Mouse (Mus musculus): ENCODE data around the gene Slit3.
A peak's percentile ranks its signal among the peaks of the same experiment; 100 is the strongest.

The Slit3 gene

GRCm38 (mm10) chr11:35546081-35546822, 425.2 kb downstream of the Slit3 start:
- DNase-seq = no peak

DNA sequence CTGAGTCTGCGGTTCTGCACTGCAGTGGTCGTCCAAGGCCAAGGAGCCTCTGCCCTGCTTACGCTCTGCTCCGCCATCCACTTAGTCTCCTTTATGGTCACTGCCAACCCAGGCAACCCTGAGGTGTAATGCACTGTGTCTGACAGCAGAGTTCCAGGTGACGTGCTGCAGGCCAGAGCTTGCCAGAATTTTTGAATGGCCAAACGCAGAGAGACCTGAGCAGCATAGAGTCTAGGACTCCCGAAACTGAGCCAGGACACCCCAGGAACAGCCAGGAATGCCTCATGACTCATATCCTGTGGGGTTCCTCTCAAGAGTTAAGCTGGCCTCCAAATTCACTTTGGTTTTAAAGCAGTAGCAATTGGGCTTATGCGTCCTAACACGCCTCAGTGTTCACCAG, 429.0 kb downstream of the Slit3 start:
- DNase-seq = no peak

GRCm38 (mm10) chr11:35556192-35556591, 435.2 kb downstream of the Slit3 start:
- no peak for DNase-seq

GRCm38 (mm10) chr11:35557476-35557875, 436.5 kb downstream of the Slit3 start:
- DNase-seq = no peak

DNA sequence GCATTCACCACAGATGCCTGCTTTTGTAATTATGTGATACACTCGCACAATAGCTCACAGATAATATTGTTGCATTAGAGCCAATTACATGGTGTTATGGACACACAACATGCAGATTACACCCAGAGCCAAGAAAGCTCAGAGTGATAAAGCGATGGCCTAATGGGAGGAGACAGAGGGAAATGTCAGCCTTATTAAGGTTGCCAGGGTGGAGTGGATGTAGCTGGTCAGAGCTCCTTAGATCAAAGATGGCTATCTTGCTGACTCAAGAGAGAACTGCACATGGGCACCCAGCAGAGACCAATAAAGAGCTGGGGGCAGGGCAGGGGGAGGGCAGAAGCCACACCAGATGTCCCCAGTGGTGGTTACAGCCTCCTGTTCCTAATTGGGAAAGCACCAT, 437.3 kb downstream of the Slit3 start:
- no peak for DNase-seq

- DNase-seq = no peak
These were observed 438.4 kb downstream of the Slit3 start for GRCm38 (mm10) chr11:35559386-35559785.

DNA sequence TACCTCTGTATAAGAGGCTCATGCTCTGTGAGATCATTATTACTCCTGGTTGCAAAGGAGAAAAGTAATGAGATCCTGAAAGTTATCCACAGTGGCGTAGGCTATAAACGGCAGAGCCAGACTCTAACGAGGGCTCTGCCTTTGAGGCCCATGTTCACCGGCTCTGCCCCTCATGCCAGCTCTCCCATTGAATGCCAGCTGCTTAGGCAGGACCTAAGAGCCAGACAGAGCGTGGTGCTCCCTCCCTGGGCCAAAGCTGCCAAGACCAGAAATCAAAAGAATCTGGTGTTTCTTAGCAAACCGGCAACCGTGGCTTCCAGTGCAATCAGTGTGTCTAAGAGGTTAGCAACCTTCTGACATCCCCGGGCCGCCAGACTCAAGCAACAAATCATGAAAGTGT, 440.7 kb downstream of the Slit3 start:
- no peak for DNase-seq

DNA sequence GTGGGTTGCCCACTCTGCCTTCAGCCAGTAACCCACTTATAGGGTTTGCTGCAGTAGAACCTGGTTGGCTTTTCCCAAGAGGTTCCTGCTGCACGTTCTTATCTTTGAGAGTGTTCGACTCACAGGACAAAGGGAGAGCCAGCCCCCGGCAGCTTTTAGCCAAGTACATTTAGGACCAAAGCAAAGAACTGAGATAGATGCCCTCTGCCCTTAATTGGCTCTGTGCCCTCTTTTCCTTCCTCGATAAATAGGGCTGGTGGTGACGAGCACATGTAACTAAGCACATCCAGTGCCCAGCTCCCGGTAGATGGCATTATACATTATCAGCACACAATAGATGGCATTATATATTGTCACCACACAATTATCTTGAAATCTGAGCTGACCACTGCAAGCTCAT, 444.3 kb downstream of the Slit3 start:
- DNase-seq = no peak

- DNase-seq = no peak
These were observed 445.7 kb downstream of the Slit3 start for GRCm38 (mm10) chr11:35566686-35567085.

DNA sequence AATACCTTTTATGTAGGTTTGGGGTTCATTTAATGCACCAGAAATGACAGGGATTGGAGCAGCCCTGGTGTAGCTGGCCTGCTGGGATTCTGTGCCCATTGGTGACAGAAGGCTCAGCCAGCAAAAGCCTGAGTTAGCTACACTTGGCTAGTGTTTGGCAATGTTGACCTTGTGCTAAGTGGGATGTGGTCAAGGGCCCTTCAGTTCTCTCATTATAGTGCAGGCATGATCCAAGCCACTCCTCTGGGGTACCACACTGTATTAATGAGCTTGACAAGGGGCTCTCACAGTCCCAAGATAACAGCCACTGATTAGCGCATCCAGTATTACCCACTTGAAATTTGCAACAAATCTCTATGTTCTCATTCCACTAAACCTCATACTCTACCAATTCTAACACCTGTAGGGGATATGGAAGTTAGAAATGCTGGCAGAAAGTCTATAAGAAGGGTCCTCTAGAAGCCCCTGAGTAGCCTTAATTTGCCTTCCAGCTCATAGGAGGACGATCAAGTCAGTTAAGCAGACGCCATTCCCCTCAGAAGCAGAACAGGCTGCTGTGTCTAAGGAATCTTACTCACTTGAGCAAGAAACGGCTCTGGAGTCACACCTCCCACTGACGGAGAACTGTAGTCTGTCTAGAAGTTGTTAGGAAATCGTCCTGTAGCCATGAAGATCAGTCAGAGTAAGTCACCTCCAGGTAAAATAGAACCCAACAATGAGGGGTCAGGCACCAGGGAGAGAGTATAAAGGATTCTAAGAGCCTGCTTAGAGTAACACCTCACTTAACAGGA, 448.3 kb downstream of the Slit3 start:
- no peak for DNase-seq

DNA sequence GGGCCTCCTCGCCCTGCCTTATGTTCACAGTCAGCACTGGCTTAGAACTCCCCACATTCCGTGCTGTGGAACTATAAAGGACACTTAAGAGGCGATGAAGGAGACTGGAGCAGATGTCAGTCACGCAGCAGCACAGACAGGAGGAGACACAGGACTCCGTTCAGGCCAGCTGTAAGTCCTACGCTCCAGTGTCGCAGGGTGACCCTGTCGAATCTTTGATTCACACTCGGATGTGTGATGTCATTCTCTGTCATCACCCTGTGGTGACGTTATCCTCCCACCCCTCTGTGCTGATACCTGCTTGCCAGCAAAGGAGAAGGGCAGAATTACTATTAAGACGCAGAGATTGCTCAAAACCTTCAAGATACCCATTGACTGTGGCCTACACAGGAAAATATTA, 448.9 kb downstream of the Slit3 start:
- no peak for DNase-seq

DNA sequence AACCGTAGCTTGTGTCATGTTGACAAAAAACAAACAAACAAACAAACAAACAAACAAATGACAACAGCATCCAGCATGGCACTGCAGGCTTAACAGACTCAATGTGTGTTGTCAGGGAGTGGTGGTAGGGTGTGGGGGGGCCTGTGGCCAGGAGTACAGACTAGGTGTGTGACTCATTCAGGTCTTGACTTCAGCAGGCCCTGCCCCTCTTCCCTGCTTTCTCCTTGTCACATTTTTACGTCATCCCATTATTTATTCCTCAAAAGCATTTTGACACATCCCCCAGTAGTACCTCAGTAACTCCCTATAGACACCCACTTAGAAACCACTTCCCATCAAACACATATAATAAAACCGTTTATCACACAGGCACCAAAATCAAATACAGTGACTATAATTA, 450.9 kb downstream of the Slit3 start:
- no peak for DNase-seq

- no peak for DNase-seq
These were observed 457.8 kb downstream of the Slit3 start for GRCm38 (mm10) chr11:35578796-35579195.

GRCm38 (mm10) chr11:35582591-35582990, 461.6 kb downstream of the Slit3 start:
- DNase-seq = no peak

DNA sequence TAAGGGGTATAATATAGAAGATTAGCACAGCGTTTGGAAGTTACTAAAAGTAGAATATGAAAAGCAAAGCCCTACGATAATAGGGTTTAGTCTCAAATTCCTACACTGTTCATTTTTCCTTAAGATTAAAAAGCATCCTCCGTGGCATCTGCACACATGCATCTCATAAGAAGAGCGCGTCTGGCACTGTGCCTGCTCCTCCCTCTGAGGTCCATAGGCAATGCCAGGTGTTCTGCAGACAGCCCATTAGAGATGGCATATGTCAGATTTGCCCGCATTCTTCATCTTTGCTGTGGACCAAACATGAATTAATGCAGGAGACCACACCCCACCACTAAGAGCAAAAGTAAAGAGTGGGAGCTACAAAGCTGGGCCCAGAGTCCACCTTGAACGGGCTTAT, 462.6 kb downstream of the Slit3 start:
- DNase-seq = no peak

- DNase-seq = peak in 1 of 2 experiments; percentile 2
These were observed 466.3 kb downstream of the Slit3 start for GRCm38 (mm10) chr11:35587174-35587959.

GRCm38 (mm10) chr11:35589892-35590291, 468.9 kb downstream of the Slit3 start:
- no peak for DNase-seq

GRCm38 (mm10) chr11:35593146-35594034, 472.4 kb downstream of the Slit3 start:
- no peak for DNase-seq

DNA sequence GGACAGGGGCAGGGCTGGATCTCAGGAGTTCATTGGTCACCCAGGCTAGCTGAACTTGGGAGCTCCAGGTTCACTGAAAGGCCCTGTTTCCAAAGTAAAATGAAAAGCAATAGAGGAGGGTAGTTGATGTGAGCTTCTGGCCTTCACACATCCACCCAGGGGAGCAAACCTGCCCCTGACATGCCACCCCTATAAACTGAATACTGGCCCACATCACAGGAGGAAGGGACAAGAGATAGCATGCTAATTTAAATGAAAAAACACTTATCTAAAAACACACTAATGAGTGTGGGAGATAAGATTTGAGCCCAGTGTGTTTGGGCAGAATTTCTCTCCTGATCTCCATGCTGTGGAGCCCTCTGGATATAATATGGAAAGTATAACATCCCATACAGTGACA, 475.0 kb downstream of the Slit3 start:
- no peak for DNase-seq

DNA sequence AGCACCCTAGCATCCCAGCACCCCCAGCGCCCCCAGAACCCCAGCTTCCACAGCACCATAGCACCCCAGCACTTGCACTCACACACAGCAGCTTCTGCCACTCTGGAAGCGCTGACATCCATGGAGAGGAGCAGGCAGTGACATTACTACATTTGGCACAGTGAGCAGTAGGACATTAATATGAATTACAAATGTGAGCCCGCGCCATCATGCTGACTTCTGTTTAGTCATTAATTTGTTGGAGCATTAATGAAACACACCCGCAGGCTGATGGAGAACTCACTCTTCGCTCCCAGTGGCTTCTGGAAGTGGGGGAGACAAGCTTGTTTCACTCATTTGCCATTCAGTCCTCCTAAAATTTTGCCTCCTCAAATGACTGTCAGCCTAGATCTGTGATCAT, 476.9 kb downstream of the Slit3 start:
- no peak for DNase-seq

DNA sequence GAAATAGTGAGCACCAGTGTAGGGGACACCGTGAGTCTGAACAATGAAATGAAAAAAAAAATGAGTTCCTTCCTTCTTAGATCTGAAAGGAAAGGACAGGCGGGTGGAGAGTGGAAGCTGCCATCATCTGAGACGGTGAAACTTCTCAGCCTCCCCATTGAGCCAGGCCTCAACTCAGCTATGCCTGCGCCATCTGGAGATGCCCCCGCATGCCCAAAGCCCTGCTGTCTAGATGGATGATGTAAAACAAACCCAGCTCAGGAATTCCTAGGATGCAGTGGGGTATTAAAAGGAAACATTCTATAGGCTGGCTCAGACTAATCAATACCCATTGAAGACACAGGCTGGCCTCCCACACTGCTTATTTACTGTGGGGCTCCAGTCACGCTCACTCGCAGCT, 477.7 kb downstream of the Slit3 start:
- DNase-seq = no peak

DNA sequence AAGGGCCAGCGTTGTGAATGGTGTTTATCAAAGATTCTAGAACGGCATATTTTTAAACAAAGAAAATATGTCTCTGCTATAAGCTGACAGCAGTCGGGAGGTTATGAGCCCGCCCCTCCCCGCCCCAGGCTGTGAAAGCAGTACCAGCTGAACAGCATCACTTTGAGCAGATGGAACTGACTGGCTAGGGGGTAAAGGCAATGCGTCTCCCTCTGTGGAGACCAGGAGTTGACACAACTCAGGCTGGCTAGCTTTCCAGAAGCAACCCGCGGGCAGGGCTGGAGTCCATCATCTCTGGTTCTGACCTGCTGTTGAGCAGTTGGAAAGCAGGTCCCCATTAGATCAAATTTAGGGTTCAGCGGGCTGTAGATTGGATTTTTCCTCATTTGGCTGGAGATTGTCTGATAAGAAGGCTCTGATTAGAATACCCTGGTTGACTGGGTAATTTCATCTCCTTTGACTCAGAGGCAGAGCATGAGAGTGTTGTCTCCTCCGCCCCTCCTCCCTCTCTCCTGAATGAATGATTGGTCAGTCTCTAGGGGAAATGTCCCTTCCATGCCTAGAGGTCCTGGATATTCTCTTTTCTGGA, 480.7 kb downstream of the Slit3 start:
- no peak for DNase-seq
